21 mouse cellular contexts compared by ENCODE assay signal in the genomic region with DNA sequence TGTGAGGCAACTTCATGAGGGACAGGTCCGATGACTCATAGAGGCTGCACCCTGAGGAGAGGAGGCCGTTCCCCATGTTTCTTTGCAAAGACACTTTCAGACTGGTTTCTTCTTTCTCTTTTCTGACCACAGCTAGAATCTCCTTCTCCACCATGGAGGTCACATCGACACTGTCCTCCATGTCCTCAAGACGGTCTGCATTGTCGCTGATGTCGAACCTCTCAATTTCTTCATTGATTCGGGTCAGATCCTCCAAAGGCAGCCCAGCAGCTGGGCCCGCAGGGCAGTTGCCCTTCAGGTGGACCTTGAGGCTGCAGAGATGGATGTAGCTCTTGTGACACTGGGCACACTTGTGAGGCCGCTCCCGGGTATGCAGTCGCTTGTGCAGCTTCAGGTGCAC.
"Had no signal": no experiment of that assay in that cellular context is flagged by ENCODE, and none has a peak within 500 bp of the region (broad histone marks: within the 10 kb centered on the region; RNA-seq: fewer than 3 reads in every experiment).

No protein-coding gene starts in this region.

- H3K9me3 ChIP-seq: limb, embryonic 13.5 days; liver, embryonic 12.5 days; liver, embryonic 15.5 days; lung, embryonic 15.5 days; neural tube, embryonic 12.5 days; neural tube, embryonic 15.5 days; stomach, embryonic 15.5 days had no signal

- H3K9ac ChIP-seq: limb, embryonic 13.5 days; liver, embryonic 12.5 days; liver, embryonic 15.5 days; lung, embryonic 15.5 days; neural tube, embryonic 12.5 days; neural tube, embryonic 15.5 days; stomach, embryonic 15.5 days had no signal

- H3K4me1 ChIP-seq: neural tube, embryonic 12.5 days; neural tube, embryonic 15.5 days had no signal

- H3K27ac ChIP-seq: kidney, postnatal 0 days; layer of hippocampus, adult 2 months; limb, embryonic 13.5 days; liver, embryonic 12.5 days; liver, embryonic 15.5 days; lung, embryonic 15.5 days; neural tube, embryonic 12.5 days; neural tube, embryonic 15.5 days; stomach, embryonic 15.5 days had no signal

- H3K4me2 ChIP-seq: limb, embryonic 13.5 days; liver, embryonic 12.5 days; liver, embryonic 15.5 days; lung, embryonic 15.5 days; midbrain, embryonic 11.5 days; neural tube, embryonic 12.5 days; neural tube, embryonic 15.5 days; stomach, embryonic 15.5 days had no signal

- ATAC-seq: liver, embryonic 12.5 days had no signal

- H3K36me3 ChIP-seq: limb, embryonic 13.5 days; liver, embryonic 12.5 days; liver, embryonic 15.5 days; lung, embryonic 15.5 days; neural tube, embryonic 12.5 days; neural tube, embryonic 15.5 days; stomach, embryonic 15.5 days had no signal

- H3K27me3 ChIP-seq: liver, embryonic 15.5 days; lung, embryonic 15.5 days; neural tube, embryonic 12.5 days; neural tube, embryonic 15.5 days; stomach, embryonic 15.5 days had no signal

- H3K4me3 ChIP-seq: layer of hippocampus, adult 2 months; limb, embryonic 13.5 days; liver, embryonic 12.5 days; liver, embryonic 15.5 days; lung, embryonic 15.5 days; neural tube, embryonic 12.5 days; neural tube, embryonic 15.5 days; stomach, embryonic 15.5 days had no signal

- DNase-seq: layer of hippocampus, adult 9-11 months; liver; lung, adult 18-20 months; lung, postnatal 10 days; lung, postnatal 36 days; midbrain, embryonic 14.5 days; right cerebral cortex, adult 18-20 months; right cerebral cortex, postnatal 25 days; spleen, adult 18-20 months; thymus, adult 18-20 months; thymus, postnatal 36 days had no signal
